1 mouse cellular context compared by ENCODE assay signal in genomic region chr17:34021539-34022413, GRCm38 (mm10).
TF ChIP-seq lines count a peak whose summit lies in the region.

No protein-coding gene starts in this region.

TF ChIP-seq in MEL, 35 proteins besides CTCF, POLR2A, EP300 and RAD21 (continued from another document):
- no peak for TF ChIP-seq ELF1 (IDR thresholded peaks at IDR 0.05; ENCODE audit: low read depth, low read length)
- TF ChIP-seq USF2 (IDR thresholded peaks at IDR 0.05; ENCODE audit: borderline replicate concordance in 1 of 2, insufficient read depth in 1 of 2, low read depth in 1 of 2, low read length in 2 of 2): no peak
- TF ChIP-seq CHD1 (IDR thresholded peaks at IDR 0.05; ENCODE audit: low read depth, low read length): no peak
- TF ChIP-seq BHLHE40 (IDR thresholded peaks at IDR 0.05; ENCODE audit: borderline replicate concordance, low read depth, low read length): no peak
- no peak for TF ChIP-seq UBTF (IDR thresholded peaks at IDR 0.05; ENCODE audit: borderline replicate concordance, insufficient read depth, low read depth, low read length)
- TF ChIP-seq NRF1 (IDR thresholded peaks at IDR 0.05; ENCODE audit: insufficient read depth, low read depth, low read length, poor library complexity, severe bottlenecking): no peak
- TF ChIP-seq ZNF384 (IDR thresholded peaks at IDR 0.05; ENCODE audit: low read depth, low read length): no peak
- TF ChIP-seq HCFC1 (IDR thresholded peaks at IDR 0.05; ENCODE audit: low read depth, low read length): no peak
TF ChIP-seq in MEL: peak in this region for 0.
